Mouse (Mus musculus) kidney, postnatal 0 days (tissue): Measurements from ENCODE around the gene Ripor2. TPM values are rescaled to one million over a fixed set of nuclear protein-coding genes. Genes with fewer than 3 reads are reported as not detected.

ENCODE experiments used
- ATAC-seq: fragments of 200-750 bp; cut with Nextera tagmentation; replicated peaks from 2 replicates; pipeline ENCODE4 v1.8.0; 2017; ENCODE audit warnings: low read depth, moderate number of reproducible peaks, moderate TSS enrichment, moderate library complexity; ENCODE audit not compliant: low FRiP score
- DNase-seq: peaks from one replicate; pipeline ENCODE4 v3.0.0-alpha.2; 2016; ENCODE audit warnings: low spot score
- H3K27ac ChIP-seq: fragments of 300-500 bp; sonication (generic); 2 replicates; pipeline ENCODE4 v1.5.1; 2014; ENCODE audit warnings: mild to moderate bottlenecking
- H3K27me3 ChIP-seq: fragments of 300-500 bp; sonication (generic); 2 replicates; pipeline ENCODE4 v1.6.1; 2014; ENCODE audit warnings: low read length, mixed read lengths; ENCODE audit not compliant: insufficient read depth
- H3K36me3 ChIP-seq: fragments of 300-500 bp; sonication (generic); 2 replicates; pipeline ENCODE4 v1.6.1; 2014; ENCODE audit warnings: low read length, mixed read lengths; ENCODE audit not compliant: insufficient read depth
- H3K4me1 ChIP-seq: fragments of 300-500 bp; sonication (generic); replicated peaks from 2 replicates; pipeline ENCODE4 v1.6.1; 2014; ENCODE audit warnings: antibody characterized with exemption, low read length, mixed read lengths; ENCODE audit not compliant: insufficient read depth
- H3K4me2 ChIP-seq: fragments of 300-500 bp; sonication (generic); 2 replicates; pipeline ENCODE4 v1.6.1; 2014; ENCODE audit warnings: mild to moderate bottlenecking, low read length, moderate library complexity, mixed read lengths
- H3K4me3 ChIP-seq: fragments of 300-500 bp; sonication (generic); replicated peaks from 2 replicates; pipeline ENCODE4 v1.5.1; 2014; ENCODE audit warnings: low read depth, low read length
- H3K9ac ChIP-seq: fragments of 300-500 bp; sonication (generic); 2 replicates; pipeline ENCODE4 v1.6.1; 2014; ENCODE audit warnings: low read depth, low read length
- H3K9me3 ChIP-seq: fragments of 300-500 bp; sonication (generic); replicated peaks from 2 replicates; pipeline ENCODE4 v1.6.1; 2016; ENCODE audit warnings: low read length, inconsistent platforms, mixed read lengths
- CTCF ChIP-seq: IDR thresholded peaks from 2 replicates; pipeline ENCODE4 v1.5.1; 2016; ENCODE audit warnings: antibody characterized with exemption, low read depth, mild to moderate bottlenecking, moderate library complexity
- WGBS: fragments of 180-500 bp; shearing (Covaris S2); extraction: QIAGEN DNeasy Blood & Tissue Kit; methylation state at CpG from one replicate; pipeline ENCODE4 v1.1.7; 2014; 5-methylcytosine and 5-hydroxymethylcytosine counted together
- polyA plus RNA-seq: library from polyadenylated mRNA; unstranded; fragments of >200 nt; fragmentation: Nextera tagmentation; extraction: Ambion mirVana; gene quantifications from 2 replicates; pipeline ENCODE4 v1.2.1, GENCODE M21; 2015

The Ripor2 gene
- polyA plus RNA-seq, 1 experiment from 2014 or later: 2.2 TPM

GRCm38 (mm10) chr13:24604096-24604495 lies 22.1 kb downstream of the Ripor2 start:
- ATAC-seq: no peak
- H3K4me1 ChIP-seq: peaks cover 18% of the 10 kb centered on the region
- no peak overlapping the region for H3K4me2 ChIP-seq
- H3K9me3 ChIP-seq: no peaks in the 10 kb centered on the region
- no peaks in the 10 kb centered on the region for H3K36me3 ChIP-seq
- H3K27me3 ChIP-seq: no peaks in the 10 kb centered on the region
- no peak overlapping the region for H3K4me3 ChIP-seq
- H3K27ac ChIP-seq: no peak overlapping the region
- no peak for TF ChIP-seq CTCF
- no peak for DNase-seq
- no peak overlapping the region for H3K9ac ChIP-seq
- WGBS: 24% methylated on average over 3 of the region's 4 CpGs

GRCm38 (mm10) chr13:24604761-24605591 lies 23.0 kb downstream of the Ripor2 start:
- no peak overlapping the region for H3K9ac ChIP-seq
- peak overlapping the region; percentile 53 for H3K4me2 ChIP-seq
- H3K27me3 ChIP-seq: no peaks in the 10 kb centered on the region
- WGBS: 8% methylated on average over 20 of the region's 20 CpGs
- no peaks in the 10 kb centered on the region for H3K36me3 ChIP-seq
- no peaks in the 10 kb centered on the region for H3K9me3 ChIP-seq
- DNase-seq: peak; percentile 51
- peak overlapping the region; percentile 39 for H3K27ac ChIP-seq
- no peak for TF ChIP-seq CTCF
- peak; percentile 40; the same call in 1 of the 2 replicates for ATAC-seq
- H3K4me1 ChIP-seq: peaks cover 18% of the 10 kb centered on the region
- peak overlapping the region; percentile 21 for H3K4me3 ChIP-seq

- TF ChIP-seq CTCF: no peak
- Histone ChIP-seq H3K4me3 (no peak overlapping the region), H3K4me2 (no peak overlapping the region), H3K4me1 (peaks cover 18% of the 10 kb centered on the region), H3K36me3 (no peaks in the 10 kb centered on the region), H3K9me3 (no peaks in the 10 kb centered on the region), H3K9ac (no peak overlapping the region), H3K27ac (no peak overlapping the region), H3K27me3 (no peaks in the 10 kb centered on the region)
- ATAC-seq (no peak), DNase-seq (no peak)
- WGBS: 72% methylated on average over 5 of the region's 5 CpGs
Measured at GRCm38 (mm10) chr13:24605755-24606154, 23.8 kb downstream of the Ripor2 start.

GRCm38 (mm10) chr13:24607961-24608360 lies 26.0 kb downstream of the Ripor2 start:
- Histone ChIP-seq H3K36me3 (no peaks in the 10 kb centered on the region), H3K4me2 (no peak overlapping the region), H3K27me3 (no peaks in the 10 kb centered on the region), H3K9ac (no peak overlapping the region), H3K4me3 (no peak overlapping the region), H3K27ac (no peak overlapping the region), H3K4me1 (peaks cover 18% of the 10 kb centered on the region), H3K9me3 (no peaks in the 10 kb centered on the region)
- ATAC-seq (no peak), DNase-seq (no peak)
- 89% methylated on average over 4 of the region's 4 CpGs for WGBS
- no peak for TF ChIP-seq CTCF

GRCm38 (mm10) chr13:24608709-24609108 lies 26.7 kb downstream of the Ripor2 start:
- peaks cover 11% of the 10 kb centered on the region for H3K4me1 ChIP-seq
- TF ChIP-seq CTCF: no peak
- H3K4me2 ChIP-seq: no peak overlapping the region
- H3K9me3 ChIP-seq: no peaks in the 10 kb centered on the region
- no peaks in the 10 kb centered on the region for H3K27me3 ChIP-seq
- H3K36me3 ChIP-seq: no peaks in the 10 kb centered on the region
- ATAC-seq: no peak
- no peak overlapping the region for H3K9ac ChIP-seq
- 88% methylated on average over 1 of the region's 1 CpGs for WGBS
- H3K4me3 ChIP-seq: no peak overlapping the region
- DNase-seq: no peak
- no peak overlapping the region for H3K27ac ChIP-seq

- ATAC-seq (no peak), DNase-seq (no peak)
- Histone ChIP-seq H3K9me3 (no peaks in the 10 kb centered on the region), H3K27ac (no peak overlapping the region), H3K27me3 (no peaks in the 10 kb centered on the region), H3K4me2 (no peak overlapping the region), H3K4me1 (no peaks in the 10 kb centered on the region), H3K4me3 (no peak overlapping the region), H3K36me3 (no peaks in the 10 kb centered on the region), H3K9ac (no peak overlapping the region)
- WGBS: 58% methylated on average over 5 of the region's 5 CpGs
- no peak for TF ChIP-seq CTCF
Measured at GRCm38 (mm10) chr13:24610883-24611282, 28.9 kb downstream of the Ripor2 start.

GRCm38 (mm10) chr13:24613031-24613430 lies 31.0 kb downstream of the Ripor2 start:
- no peak for TF ChIP-seq CTCF
- no peak overlapping the region for H3K9ac ChIP-seq
- H3K27me3 ChIP-seq: no peaks in the 10 kb centered on the region
- H3K36me3 ChIP-seq: no peaks in the 10 kb centered on the region
- H3K4me2 ChIP-seq: no peak overlapping the region
- ATAC-seq (no peak), DNase-seq (no peak)
- WGBS: 72% methylated on average over 6 of the region's 6 CpGs
- H3K4me3 ChIP-seq: no peak overlapping the region
- H3K9me3 ChIP-seq: no peaks in the 10 kb centered on the region
- H3K27ac ChIP-seq: no peak overlapping the region
- H3K4me1 ChIP-seq: no peaks in the 10 kb centered on the region
